In genomic region chr15:32633713-32634112, GRCm38 (mm10) we compare ENCODE assay signal across 33 mouse cellular contexts.
"Had no signal": no experiment of that assay in that cellular context is flagged by ENCODE, and none has a peak within 500 bp of the region (broad histone marks: within the 10 kb centered on the region; RNA-seq: fewer than 3 reads in every experiment).

No protein-coding gene starts in this region.

- H3K4me2 ChIP-seq: heart, embryonic 12.5 days; heart, embryonic 13.5 days; heart, embryonic 15.5 days; hindbrain, embryonic 12.5 days; hindbrain, embryonic 13.5 days; hindbrain, embryonic 14.5 days; hindbrain, embryonic 15.5 days; intestine, embryonic 15.5 days; kidney, embryonic 15.5 days had no signal

- H3K9ac ChIP-seq: heart, embryonic 12.5 days; heart, embryonic 13.5 days; heart, embryonic 15.5 days; hindbrain, embryonic 12.5 days; hindbrain, embryonic 13.5 days; hindbrain, embryonic 14.5 days; hindbrain, embryonic 15.5 days; intestine, embryonic 15.5 days; kidney, embryonic 15.5 days had no signal

- ATAC-seq: hindbrain, embryonic 16.5 days; hindbrain, postnatal 0 days; inflammation-experienced regulatory T-cells, adult 6 months; intestine, embryonic 15.5 days; intestine, embryonic 16.5 days; intestine, postnatal 0 days had no signal

- H3K36me3 ChIP-seq: heart, embryonic 12.5 days; heart, embryonic 13.5 days; heart, embryonic 15.5 days; hindbrain, embryonic 10.5 days; hindbrain, embryonic 12.5 days; hindbrain, embryonic 13.5 days; hindbrain, embryonic 15.5 days; intestine, embryonic 15.5 days; kidney, embryonic 15.5 days had no signal

- H3K4me3 ChIP-seq: heart, embryonic 12.5 days; heart, embryonic 13.5 days; heart, embryonic 15.5 days; hindbrain, embryonic 10.5 days; hindbrain, embryonic 12.5 days; hindbrain, embryonic 13.5 days; hindbrain, embryonic 15.5 days; intestine, embryonic 15.5 days; kidney, embryonic 15.5 days; layer of hippocampus, adult 2 months; left cerebral cortex, adult 2 months had no signal

- H3K9me3 ChIP-seq: heart, embryonic 12.5 days; heart, embryonic 13.5 days; heart, embryonic 15.5 days; hindbrain, embryonic 10.5 days; hindbrain, embryonic 13.5 days; hindbrain, embryonic 15.5 days; intestine, embryonic 15.5 days; kidney, embryonic 15.5 days had no signal

- H3K27ac ChIP-seq: heart, embryonic 13.5 days; heart, embryonic 15.5 days; hindbrain, embryonic 10.5 days; hindbrain, embryonic 12.5 days; hindbrain, embryonic 13.5 days; hindbrain, embryonic 14.5 days; hindbrain, embryonic 15.5 days; hindbrain, postnatal 0 days; intestine, embryonic 15.5 days; kidney, embryonic 15.5 days; kidney, postnatal 0 days; layer of hippocampus, adult 2 months; left cerebral cortex, adult 2 months had no signal

- H3K4me1 ChIP-seq: hindbrain, embryonic 10.5 days; hindbrain, embryonic 12.5 days; hindbrain, embryonic 15.5 days; intestine, embryonic 15.5 days had no signal

- DNase-seq: heart, postnatal 14 days; heart, postnatal 36 days; heart, postnatal 4 days; kidney, adult 11 months; kidney, adult 18-20 months; kidney, adult 2 months; kidney, adult 8-10 months; kidney, adult 9 months; kidney, postnatal 10 days; kidney, postnatal 14 days; kidney, postnatal 25 days; kidney, postnatal 36 days; kidney, postnatal 4 days; layer of hippocampus, adult 9-11 months; layer of hippocampus, postnatal 36 days had no signal

- H3K27me3 ChIP-seq: heart, embryonic 12.5 days; heart, embryonic 13.5 days; heart, embryonic 15.5 days; hindbrain, embryonic 12.5 days; hindbrain, embryonic 13.5 days; hindbrain, embryonic 15.5 days; intestine, embryonic 15.5 days; kidney, embryonic 15.5 days had no signal
